Mouse (Mus musculus) R1 (cell line): ENCODE measurements around the gene Pola2.

Source experiments
- DNase-seq: peaks from one replicate; pipeline ENCODE4 v3.0.0-alpha.2; 2018; ENCODE audit warnings: low read depth, low spot score

Gene Pola2

GRCm38 (mm10) chr19:5965910-5966309 is 1.9 kb upstream of the Pola2 start:
- no peak for DNase-seq

- DNase-seq, result peak; percentile 79
Measured at GRCm38 (mm10) chr19:5965280-5965679, 1.3 kb upstream of the Pola2 start.

GRCm38 (mm10) chr19:5964804-5965203 is 802 bp upstream of the Pola2 start:
- no peak for DNase-seq

- no peak for DNase-seq
Measured at GRCm38 (mm10) chr19:5962651-5963050, 1.4 kb downstream of the Pola2 start.

- no peak for DNase-seq
Measured at GRCm38 (mm10) chr19:5957371-5957770, 6.6 kb downstream of the Pola2 start.

GRCm38 (mm10) chr19:5956685-5957084 is 7.3 kb downstream of the Pola2 start:
- DNase-seq, result peak; percentile 89

GRCm38 (mm10) chr19:5955704-5956670 is 8.0 kb downstream of the Pola2 start:
- peak; percentile 38 for DNase-seq

GRCm38 (mm10) chr19:5954936-5955335 is 9.1 kb downstream of the Pola2 start:
- DNase-seq, result no peak

GRCm38 (mm10) chr19:5954031-5954710 is 9.8 kb downstream of the Pola2 start:
- DNase-seq, result peak; percentile 73

GRCm38 (mm10) chr19:5953201-5953770 is 10.7 kb downstream of the Pola2 start:
- no peak for DNase-seq

GRCm38 (mm10) chr19:5952071-5952691 is 11.8 kb downstream of the Pola2 start:
- peak; percentile 74 for DNase-seq

- no peak for DNase-seq
Measured at GRCm38 (mm10) chr19:5951631-5952030, 12.4 kb downstream of the Pola2 start.

GRCm38 (mm10) chr19:5950218-5950617 is 13.8 kb downstream of the Pola2 start:
- no peak for DNase-seq

GRCm38 (mm10) chr19:5945891-5946290 is 18.1 kb downstream of the Pola2 start:
- no peak for DNase-seq

GRCm38 (mm10) chr19:5945027-5945426 is 19.0 kb downstream of the Pola2 start:
- peak; percentile 50 for DNase-seq

- DNase-seq, result no peak
Measured at GRCm38 (mm10) chr19:5944145-5944544, 19.9 kb downstream of the Pola2 start.

- DNase-seq, result no peak
Measured at GRCm38 (mm10) chr19:5943404-5943803, 20.6 kb downstream of the Pola2 start.

- no peak for DNase-seq
Measured at GRCm38 (mm10) chr19:5942581-5942980, 21.4 kb downstream of the Pola2 start.

GRCm38 (mm10) chr19:5940656-5941055 is 23.3 kb downstream of the Pola2 start:
- DNase-seq, result no peak

GRCm38 (mm10) chr19:5940173-5940572 is 23.8 kb downstream of the Pola2 start:
- no peak for DNase-seq

GRCm38 (mm10) chr19:5939715-5940114 is 24.3 kb downstream of the Pola2 start:
- no peak for DNase-seq

- no peak for DNase-seq
Measured at GRCm38 (mm10) chr19:5938516-5938915, 25.5 kb downstream of the Pola2 start.
